Mouse (Mus musculus) T-helper 1 cell (primary cell): ENCODE data around the gene Gm3448.
"Not testable (repeated sequence)": the region's sequence is repeated elsewhere in the genome, so short reads cannot be mapped to it uniquely, and the experiment has no call there.

Experiments used
- in situ Hi-C: fragments of 300-600 bp; cut with MboI, MseI; formaldehyde crosslinking; loops from one replicate; pipeline ENCODE4 v1.15.1; 2025; ENCODE audit warnings: high pct_unique_total_duplicates

Gene Gm3448

GRCm38 (mm10) chr17:15031414-15031813, 9.9 kb downstream of the Gm3448 start:
- in situ Hi-C loops = not testable (repeated sequence)

GRCm38 (mm10) chr17:15025513-15025912, 15.8 kb downstream of the Gm3448 start:
- in situ Hi-C loops = loop anchor here (10.0 kb wide), 1 partner anchor 71 kb away; no protein-coding TSS in a partner anchor

GRCm38 (mm10) chr17:15024502-15025193, 16.7 kb downstream of the Gm3448 start:
- in situ Hi-C loops = loop anchor here (10.0 kb wide), 1 partner anchor 70 kb away; no protein-coding TSS in a partner anchor

- in situ Hi-C loops = loop anchor here (10.0 kb wide), 1 partner anchor 69 kb away; no protein-coding TSS in a partner anchor
These were observed 17.4 kb downstream of the Gm3448 start for GRCm38 (mm10) chr17:15023878-15024492.

- in situ Hi-C loops = loop anchor here (10.0 kb wide), 1 partner anchor 67 kb away; no protein-coding TSS in a partner anchor
These were observed 19.7 kb downstream of the Gm3448 start for GRCm38 (mm10) chr17:15021503-15022220.

GRCm38 (mm10) chr17:15009706-15010413, 31.5 kb downstream of the Gm3448 start, which contains the start of gene Gm3435:
Gene Gm3435, plus strand, starts transcription at chr17:15010176.
- in situ Hi-C loops = not testable (repeated sequence)

- in situ Hi-C loops = not testable (repeated sequence)
These were observed 32.2 kb downstream of the Gm3448 start for GRCm38 (mm10) chr17:15009088-15009487.

- in situ Hi-C loops = not testable (repeated sequence)
These were observed 41.3 kb downstream of the Gm3448 start for GRCm38 (mm10) chr17:15000047-15000446.

GRCm38 (mm10) chr17:14994140-14994539, 47.2 kb downstream of the Gm3448 start:
- in situ Hi-C loops = loop anchor here (5.0 kb wide), 1 partner anchor 37 kb away; no protein-coding TSS in a partner anchor

GRCm38 (mm10) chr17:14993139-14993832, 48.1 kb downstream of the Gm3448 start:
- in situ Hi-C loops = loop anchor here (5.0 kb wide), 1 partner anchor 36 kb away; no protein-coding TSS in a partner anchor

- in situ Hi-C loops = loop anchor here (5.0 kb wide), 1 partner anchor 35 kb away; no protein-coding TSS in a partner anchor
These were observed 48.7 kb downstream of the Gm3448 start for GRCm38 (mm10) chr17:14992522-14993138.

- in situ Hi-C loops = loop anchor here (5.0 kb wide), 1 partner anchor 33 kb away; no protein-coding TSS in a partner anchor
These were observed 51.1 kb downstream of the Gm3448 start for GRCm38 (mm10) chr17:14990116-14990702.

GRCm38 (mm10) chr17:14978362-14979038, 62.8 kb downstream of the Gm3448 start, which contains the start of the genes 9030025P20Rik and Gm3417:
Gene 9030025P20Rik, plus strand, starts transcription at chr17:14978468.
Gene Gm3417, minus strand, starts transcription at chr17:14978790.
- in situ Hi-C loops = not testable (repeated sequence)

- in situ Hi-C loops = not testable (repeated sequence)
These were observed 63.5 kb downstream of the Gm3448 start for GRCm38 (mm10) chr17:14977718-14978361.

- in situ Hi-C loops = loop anchor here (25.0 kb wide), 2 partner anchors 769 to 2006 kb away; partner anchors contain the start of gene Acat2
These were observed 72.9 kb downstream of the Gm3448 start for GRCm38 (mm10) chr17:14968373-14968913.

GRCm38 (mm10) chr17:14961557-14962154, 79.7 kb downstream of the Gm3448 start:
- in situ Hi-C loops = loop anchor here (25.0 kb wide), 2 partner anchors 776 to 1999 kb away; partner anchors contain the start of gene Acat2

GRCm38 (mm10) chr17:14960951-14961556, 80.3 kb downstream of the Gm3448 start, which contains the start of gene Phf10:
Gene Phf10, minus strand, starts transcription at chr17:14961273.
- in situ Hi-C loops = loop anchor here (25.0 kb wide), 2 partner anchors 776 to 1999 kb away; partner anchors contain the start of gene Acat2
